Mouse (Mus musculus) E14TG2a.4 (cell line): ENCODE results near the gene Snx20.

Experiments used
- CTCF ChIP-seq: conservative IDR thresholded peaks from 2 replicates; pipeline ENCODE4 v1.5.1; 2014; ENCODE audit warnings: low read length
- NANOG ChIP-seq: IDR thresholded peaks from 2 replicates; pipeline ENCODE4 v1.6.1; 2014; ENCODE audit warnings: borderline replicate concordance, low read length, mixed read lengths
- POU5F1 ChIP-seq: IDR thresholded peaks from 2 replicates; pipeline ENCODE4 v1.6.1; 2014; ENCODE audit warnings: low read length, borderline replicate concordance

- TF ChIP-seq CTCF = no peak
- TF ChIP-seq NANOG = no peak
- TF ChIP-seq POU5F1 = no peak
These were observed 5.7 kb downstream of the Snx20 start for GRCm38 (mm10) chr8:88630225-88630624.
